Mouse (Mus musculus): ENCODE results near the gene Qrfpr. TPM values are rescaled to one million over a fixed set of nuclear protein-coding genes. Genes with fewer than 3 reads are reported as not detected.
A peak's percentile ranks its signal among the peaks of the same experiment; 100 is the strongest.

Qrfpr gene
- polyA plus RNA-seq, 1 experiment from 2014 or later, result not detected

GRCm38 (mm10) chr3:36181519-36181918, 40.6 kb downstream of the Qrfpr start:
- Histone ChIP-seq H3K4me3 (ENCODE audit: low read depth, low read length) (no peak overlapping the region), H3K36me3 (ENCODE audit: control insufficient read depth, insufficient read depth, low read length) (no peaks in the 10 kb centered on the region), H3K9me3 (ENCODE audit: control insufficient read depth, low read depth, low read length) (no peaks in the 10 kb centered on the region), H3K4me1 (ENCODE audit: control insufficient read depth, insufficient read depth, low read length) (no peaks in the 10 kb centered on the region), H3K9ac (replicated peaks; ENCODE audit: low read depth, low read length) (no peak overlapping the region), H3K27ac (ENCODE audit: low read length) (no peak overlapping the region), H3K4me2 (replicated peaks; ENCODE audit: low read depth, low read length) (no peak overlapping the region), H3K27me3 (ENCODE audit: control insufficient read depth, insufficient read depth, low read length) (no peaks in the 10 kb centered on the region)
- WGBS, result 7% methylated on average over 4 of the region's 4 CpGs
- ATAC-seq (ENCODE audit: insufficient number of reproducible peaks, insufficient read depth, low FRiP score, low read depth), result no peak

GRCm38 (mm10) chr3:36173761-36174160, 48.4 kb downstream of the Qrfpr start:
- no peak overlapping the region for H3K4me2 ChIP-seq (replicated peaks; ENCODE audit: low read depth, low read length)
- H3K4me1 ChIP-seq (ENCODE audit: control insufficient read depth, insufficient read depth, low read length), result no peaks in the 10 kb centered on the region
- H3K9ac ChIP-seq (replicated peaks; ENCODE audit: low read depth, low read length), result no peak overlapping the region
- no peaks in the 10 kb centered on the region for H3K27me3 ChIP-seq (ENCODE audit: control insufficient read depth, insufficient read depth, low read length)
- no peaks in the 10 kb centered on the region for H3K36me3 ChIP-seq (ENCODE audit: control insufficient read depth, insufficient read depth, low read length)
- 90% methylated on average over 2 of the region's 2 CpGs for WGBS
- H3K9me3 ChIP-seq (ENCODE audit: control insufficient read depth, low read depth, low read length), result no peaks in the 10 kb centered on the region
- no peak overlapping the region for H3K4me3 ChIP-seq (ENCODE audit: low read depth, low read length)
- no peak overlapping the region for H3K27ac ChIP-seq (ENCODE audit: low read length)
- no peak for ATAC-seq (ENCODE audit: insufficient number of reproducible peaks, insufficient read depth, low FRiP score, low read depth)

- Histone ChIP-seq H3K36me3 (ENCODE audit: control insufficient read depth, insufficient read depth, low read length) (no peaks in the 10 kb centered on the region; the same call in 1 of the 2 replicates), H3K4me3 (ENCODE audit: low read depth, low read length) (no peak overlapping the region), H3K9me3 (ENCODE audit: control insufficient read depth, low read depth, low read length) (no peaks in the 10 kb centered on the region), H3K27ac (ENCODE audit: low read length) (no peak overlapping the region), H3K4me1 (ENCODE audit: control insufficient read depth, insufficient read depth, low read length) (no peaks in the 10 kb centered on the region), H3K9ac (replicated peaks; ENCODE audit: low read depth, low read length) (no peak overlapping the region), H3K27me3 (ENCODE audit: control insufficient read depth, insufficient read depth, low read length) (no peaks in the 10 kb centered on the region), H3K4me2 (replicated peaks; ENCODE audit: low read depth, low read length) (no peak overlapping the region)
- 84% methylated on average over 1 of the region's 1 CpGs for WGBS
- no peak for ATAC-seq (ENCODE audit: insufficient number of reproducible peaks, insufficient read depth, low FRiP score, low read depth)
Observed at GRCm38 (mm10) chr3:36171348-36171747, 50.8 kb downstream of the Qrfpr start.

GRCm38 (mm10) chr3:36170670-36171210, 51.4 kb downstream of the Qrfpr start:
- WGBS, result 89% methylated on average over 1 of the region's 1 CpGs
- ATAC-seq (ENCODE audit: insufficient number of reproducible peaks, insufficient read depth, low FRiP score, low read depth), result no peak
- no peaks in the 10 kb centered on the region for H3K27me3 ChIP-seq (ENCODE audit: control insufficient read depth, insufficient read depth, low read length)

GRCm38 (mm10) chr3:36155268-36155667, 66.8 kb downstream of the Qrfpr start:
- peaks cover 13% of the 10 kb centered on the region; the same call in 1 of the 2 replicates for H3K4me1 ChIP-seq (ENCODE audit: control insufficient read depth, insufficient read depth, low read length)
- no peak for ATAC-seq (ENCODE audit: insufficient number of reproducible peaks, insufficient read depth, low FRiP score, low read depth)
- H3K27me3 ChIP-seq (ENCODE audit: control insufficient read depth, insufficient read depth, low read length), result no peaks in the 10 kb centered on the region
- no peaks in the 10 kb centered on the region for H3K36me3 ChIP-seq (ENCODE audit: control insufficient read depth, insufficient read depth, low read length)
- no peaks in the 10 kb centered on the region for H3K9me3 ChIP-seq (ENCODE audit: control insufficient read depth, low read depth, low read length)
- no peak overlapping the region for H3K27ac ChIP-seq (ENCODE audit: low read length)
- H3K4me3 ChIP-seq (ENCODE audit: low read depth, low read length), result no peak overlapping the region
- no peak overlapping the region for H3K9ac ChIP-seq (replicated peaks; ENCODE audit: low read depth, low read length)
- WGBS, result 26% methylated on average over 5 of the region's 5 CpGs
- H3K4me2 ChIP-seq (replicated peaks; ENCODE audit: low read depth, low read length), result no peak overlapping the region

More at GRCm38 (mm10) chr3:36170670-36171210, 51.4 kb downstream of the Qrfpr start:
- Histone ChIP-seq H3K9ac (replicated peaks; ENCODE audit: low read depth, low read length) (no peak overlapping the region), H3K4me1 (ENCODE audit: control insufficient read depth, insufficient read depth, low read length) (no peaks in the 10 kb centered on the region), H3K9me3 (ENCODE audit: control insufficient read depth, low read depth, low read length) (no peaks in the 10 kb centered on the region), H3K27ac (ENCODE audit: low read length) (no peak overlapping the region), H3K36me3 (ENCODE audit: control insufficient read depth, insufficient read depth, low read length) (peaks cover 3% of the 10 kb centered on the region), H3K4me2 (replicated peaks; ENCODE audit: low read depth, low read length) (no peak overlapping the region), H3K4me3 (ENCODE audit: low read depth, low read length) (no peak overlapping the region)

GRCm38 (mm10) chr3:36150934-36151686, 71.0 kb downstream of the Qrfpr start, which contains the start of gene D3Ertd254e:
Gene D3Ertd254e, plus strand, starts transcription at chr3:36151017.
- peak; percentile 99 for ATAC-seq (ENCODE audit: insufficient number of reproducible peaks, insufficient read depth, low FRiP score, low read depth)
- under 1% methylated on average over 45 of the region's 54 CpGs for WGBS
- H3K9me3 ChIP-seq (ENCODE audit: control insufficient read depth, low read depth, low read length), result no peaks in the 10 kb centered on the region

GRCm38 (mm10) chr3:36150537-36150933, 71.6 kb downstream of the Qrfpr start:
- Histone ChIP-seq H3K36me3 (ENCODE audit: control insufficient read depth, insufficient read depth, low read length) (no peaks in the 10 kb centered on the region), H3K4me3 (ENCODE audit: low read depth, low read length) (peak overlapping the region; percentile 93), H3K9ac (replicated peaks; ENCODE audit: low read depth, low read length) (no peak overlapping the region), H3K27ac (ENCODE audit: low read length) (no peak overlapping the region), H3K9me3 (ENCODE audit: control insufficient read depth, low read depth, low read length) (no peaks in the 10 kb centered on the region), H3K4me2 (replicated peaks; ENCODE audit: low read depth, low read length) (no peak overlapping the region), H3K27me3 (ENCODE audit: control insufficient read depth, insufficient read depth, low read length) (no peaks in the 10 kb centered on the region), H3K4me1 (ENCODE audit: control insufficient read depth, insufficient read depth, low read length) (peaks cover 13% of the 10 kb centered on the region; the same call in 1 of the 2 replicates)
- no peak for ATAC-seq (ENCODE audit: insufficient number of reproducible peaks, insufficient read depth, low FRiP score, low read depth)
- 12% methylated on average over 1 of the region's 1 CpGs for WGBS

More at GRCm38 (mm10) chr3:36150934-36151686, 71.0 kb downstream of the Qrfpr start, which contains the start of gene D3Ertd254e:
- peak within 1 kb of the TSS; percentile 89 for H3K27ac ChIP-seq (ENCODE audit: low read length)
- H3K36me3 ChIP-seq (ENCODE audit: control insufficient read depth, insufficient read depth, low read length), result no peaks in the 10 kb centered on the region
- H3K4me1 ChIP-seq (ENCODE audit: control insufficient read depth, insufficient read depth, low read length), result peaks cover 13% of the 10 kb centered on the region; the same call in 1 of the 2 replicates
- peak within 1 kb of the TSS; percentile 70 for H3K4me2 ChIP-seq (replicated peaks; ENCODE audit: low read depth, low read length)
- peak within 1 kb of the TSS; percentile 89 for H3K9ac ChIP-seq (replicated peaks; ENCODE audit: low read depth, low read length)
- H3K4me3 ChIP-seq (ENCODE audit: low read depth, low read length), result peak within 1 kb of the TSS; percentile 93
- no peaks in the 10 kb centered on the region for H3K27me3 ChIP-seq (ENCODE audit: control insufficient read depth, insufficient read depth, low read length)

- H3K27me3 ChIP-seq (ENCODE audit: control insufficient read depth, insufficient read depth, low read length), result no peaks in the 10 kb centered on the region
- no peaks in the 10 kb centered on the region for H3K4me1 ChIP-seq (ENCODE audit: control insufficient read depth, insufficient read depth, low read length)
- H3K4me3 ChIP-seq (ENCODE audit: low read depth, low read length), result no peak overlapping the region
- no peak overlapping the region for H3K4me2 ChIP-seq (replicated peaks; ENCODE audit: low read depth, low read length)
- H3K9me3 ChIP-seq (ENCODE audit: control insufficient read depth, low read depth, low read length), result no peaks in the 10 kb centered on the region
- no peak overlapping the region for H3K9ac ChIP-seq (replicated peaks; ENCODE audit: low read depth, low read length)
- no peak for ATAC-seq (ENCODE audit: insufficient number of reproducible peaks, insufficient read depth, low FRiP score, low read depth)
- no peak overlapping the region for H3K27ac ChIP-seq (ENCODE audit: low read length)
- no peaks in the 10 kb centered on the region for H3K36me3 ChIP-seq (ENCODE audit: control insufficient read depth, insufficient read depth, low read length)
Observed at GRCm38 (mm10) chr3:36138996-36139395, 83.1 kb downstream of the Qrfpr start.
